Mouse (Mus musculus) adrenal gland, adult 10 weeks (tissue): ENCODE results near the gene Akt3. TPM values are rescaled to one million over a fixed set of nuclear protein-coding genes. Genes with fewer than 3 reads are reported as not detected.

Experiments used
- polyA plus RNA-seq: library from polyadenylated mRNA; stranded (reverse); fragments of 350-450 nt; fragmentation: Illumina TruSeq; extraction: RNeasy Lipid Tissue Mini Kit (QIAGEN cat#74804); gene quantifications from one replicate; pipeline ENCODE4 v1.2.3, GENCODE M21; 2014; ENCODE audit warnings: low read depth, low replicate concordance

Akt3 gene
- 89.6 TPM for polyA plus RNA-seq

DNA sequence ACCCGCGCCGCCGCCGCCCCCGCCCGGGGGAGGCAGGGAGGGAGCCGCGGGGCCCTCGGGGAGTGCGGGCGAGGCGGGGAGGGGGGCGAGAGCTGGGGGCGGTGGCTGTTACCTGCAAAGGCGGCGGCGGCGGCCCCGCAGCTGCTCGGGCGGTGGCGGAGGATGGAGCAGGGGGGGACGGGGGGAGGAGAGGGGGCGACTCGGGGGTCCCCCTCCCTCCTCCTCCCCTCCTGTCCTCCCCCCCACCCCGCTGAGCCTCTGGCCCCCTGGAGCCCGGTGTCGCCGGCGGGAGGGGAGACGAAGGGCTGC is at the start of gene Akt3:
TSS of gene Akt3 (minus strand) at position 170 of the 309 bp plus-strand sequence.

Other genes starting within 250 kb of the Akt3 start
- 37.8 TPM for gene Zbtb18, start 184.1 kb upstream of the Akt3 start, polyA plus RNA-seq